Mouse (Mus musculus) liver, adult 2 months (tissue): ENCODE measurements around the gene Krtap28-10.

ENCODE experiments used
- CTCF ChIP-seq: fragments of 200-500 bp; IDR thresholded peaks from 2 replicates; pipeline ENCODE4 v1.5.1; 2011; ENCODE audit warnings: low read depth, low read length, control low read depth
- POLR2A ChIP-seq: fragments of 200-500 bp; IDR thresholded peaks from 2 replicates; pipeline ENCODE4 v1.6.1; 2011; ENCODE audit warnings: low read length, control low read depth; ENCODE audit not compliant: insufficient read depth; ENCODE audit errors: extremely low read depth

- TF ChIP-seq CTCF (no peak), POLR2A (no peak)
These were observed 22.6 kb upstream of the Krtap28-10 start for GRCm38 (mm10) chr1:83064851-83065250.
